Mouse (Mus musculus) forebrain, embryonic 15.5 days (tissue): ENCODE data around the gene Samd11. TPM values are rescaled to one million over a fixed set of nuclear protein-coding genes. Genes with fewer than 3 reads are reported as not detected.

Experiments used
- ATAC-seq: fragments of 200-750 bp; cut with Nextera tagmentation; replicated peaks from 2 replicates; pipeline ENCODE4 v1.8.0; 2017; ENCODE audit warnings: mild to moderate bottlenecking, moderate TSS enrichment, moderate library complexity
- H3K27ac ChIP-seq: fragments of 300-500 bp; sonication (generic); replicated peaks from 2 replicates; pipeline ENCODE4 v1.5.1; 2015; ENCODE audit warnings: mild to moderate bottlenecking, inconsistent platforms
- H3K27me3 ChIP-seq: fragments of 300-500 bp; sonication (generic); 2 replicates; pipeline ENCODE4 v1.6.1; 2015; ENCODE audit warnings: inconsistent platforms
- H3K36me3 ChIP-seq: fragments of 300-500 bp; sonication (generic); 2 replicates; pipeline ENCODE4 v1.6.1; 2015; ENCODE audit warnings: mild to moderate bottlenecking, inconsistent platforms
- H3K4me1 ChIP-seq: fragments of 300-500 bp; sonication (generic); 2 replicates; pipeline ENCODE4 v1.6.1; 2015; ENCODE audit warnings: inconsistent platforms
- H3K4me2 ChIP-seq: fragments of 300-500 bp; sonication (generic); replicated peaks from 2 replicates; pipeline ENCODE4 v1.6.1; 2015; ENCODE audit warnings: mild to moderate bottlenecking, inconsistent platforms
- H3K4me3 ChIP-seq: fragments of 300-500 bp; sonication (generic); 2 replicates; pipeline ENCODE4 v1.5.1; 2015; ENCODE audit warnings: mild to moderate bottlenecking, inconsistent platforms
- H3K9ac ChIP-seq: fragments of 300-500 bp; sonication (generic); replicated peaks from 2 replicates; pipeline ENCODE4 v1.6.1; 2015; ENCODE audit warnings: mild to moderate bottlenecking, inconsistent platforms
- H3K9me3 ChIP-seq: fragments of 300-500 bp; sonication (generic); 2 replicates; pipeline ENCODE4 v1.6.1; 2016; ENCODE audit warnings: inconsistent platforms
- WGBS: fragments of 180-500 bp; shearing (Covaris S2); methylation state at CpG from one replicate; pipeline ENCODE4 v1.1.7; 2015; ENCODE audit warnings: mixed read lengths; 5-methylcytosine and 5-hydroxymethylcytosine counted together
- polyA plus RNA-seq: library from polyadenylated mRNA; unstranded; fragments of >200 nt; fragmentation: Nextera tagmentation; extraction: Ambion mirVana; gene quantifications from 2 replicates; pipeline ENCODE4 v1.2.1, GENCODE M21; 2015

The Samd11 gene
- polyA plus RNA-seq, 1 experiment from 2014 or later = 1.3 TPM

DNA sequence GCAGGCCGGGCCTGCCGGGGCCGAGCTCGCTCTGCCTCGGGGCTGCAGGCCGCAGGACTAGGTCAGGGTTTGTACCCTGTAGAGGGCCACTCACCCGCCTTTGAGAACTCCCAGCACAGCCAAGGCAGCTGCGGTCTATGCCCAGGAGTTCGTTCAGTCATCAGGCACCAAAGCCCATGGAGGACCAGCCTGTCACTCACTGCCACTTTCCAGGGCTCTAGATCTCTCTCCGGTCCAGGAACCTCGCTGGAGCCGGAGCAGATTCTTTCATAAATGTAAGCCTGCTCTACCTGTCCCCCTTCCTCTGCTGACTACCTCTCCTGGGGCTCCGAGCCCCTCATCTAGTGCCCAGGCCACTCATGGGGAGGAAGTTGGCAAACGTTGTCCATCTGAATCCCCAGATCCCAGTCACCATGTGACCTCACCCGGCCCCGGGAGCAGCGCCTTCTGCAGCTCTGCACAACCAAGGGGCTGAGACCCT, 21.4 kb downstream of the Samd11 start:
- under 1% methylated on average over 17 of the region's 17 CpGs for WGBS
- H3K4me2 ChIP-seq = peak overlapping the region; percentile 85
- peak overlapping the region; percentile 67 for H3K9ac ChIP-seq
- H3K27me3 ChIP-seq = no peaks in the 10 kb centered on the region
- H3K9me3 ChIP-seq = no peaks in the 10 kb centered on the region
- peak overlapping the region; percentile 87 for H3K27ac ChIP-seq
- peak overlapping the region; percentile 76 for H3K4me3 ChIP-seq
- H3K4me1 ChIP-seq = peaks cover 23% of the 10 kb centered on the region
- H3K36me3 ChIP-seq = peaks cover 39% of the 10 kb centered on the region
- 0 out of 2 replicates have a peak, but pooled peaks have one; percentile 35 for ATAC-seq

DNA sequence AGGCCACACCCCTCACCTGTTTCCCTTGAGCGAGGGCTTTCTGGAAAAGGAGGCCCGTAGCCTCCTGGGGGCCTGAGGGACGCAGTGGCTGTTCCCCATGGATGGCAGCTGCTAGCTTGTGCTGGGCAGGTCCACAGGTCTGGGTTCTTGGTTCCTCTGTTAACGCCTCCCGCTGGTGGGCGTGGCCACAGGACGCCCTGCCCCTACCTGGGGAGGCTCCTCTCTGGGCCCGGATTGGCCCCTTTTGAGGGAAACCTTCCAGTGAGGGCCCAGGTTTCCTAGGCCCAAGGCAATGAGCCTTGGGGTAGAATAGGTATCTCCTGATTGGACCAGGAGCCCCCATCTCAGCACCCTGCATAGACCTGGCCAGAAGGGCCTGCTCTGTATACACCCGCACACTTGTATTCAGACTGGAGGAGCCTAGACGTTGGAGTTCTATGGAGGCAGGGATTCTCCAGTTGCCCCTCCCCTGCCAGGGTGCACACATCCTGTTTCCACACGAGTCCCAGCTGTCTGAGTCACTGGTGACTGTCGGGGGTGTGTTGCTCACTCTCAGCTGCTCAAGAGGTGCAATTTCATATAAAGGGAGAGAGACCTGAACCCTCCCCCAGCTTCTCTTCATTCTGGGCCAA, 26.9 kb downstream of the Samd11 start:
- no peaks in the 10 kb centered on the region for H3K9me3 ChIP-seq
- H3K27me3 ChIP-seq = no peaks in the 10 kb centered on the region
- peaks cover 31% of the 10 kb centered on the region for H3K36me3 ChIP-seq
- peaks cover 6% of the 10 kb centered on the region for H3K4me1 ChIP-seq
- no peak overlapping the region for H3K27ac ChIP-seq
- WGBS = 17% methylated on average over 12 of the region's 12 CpGs
- no peak overlapping the region for H3K4me2 ChIP-seq
- no peak overlapping the region for H3K9ac ChIP-seq
- H3K4me3 ChIP-seq = no peak overlapping the region
- peak; percentile 36; the same call in 1 of the 2 replicates for ATAC-seq

DNA sequence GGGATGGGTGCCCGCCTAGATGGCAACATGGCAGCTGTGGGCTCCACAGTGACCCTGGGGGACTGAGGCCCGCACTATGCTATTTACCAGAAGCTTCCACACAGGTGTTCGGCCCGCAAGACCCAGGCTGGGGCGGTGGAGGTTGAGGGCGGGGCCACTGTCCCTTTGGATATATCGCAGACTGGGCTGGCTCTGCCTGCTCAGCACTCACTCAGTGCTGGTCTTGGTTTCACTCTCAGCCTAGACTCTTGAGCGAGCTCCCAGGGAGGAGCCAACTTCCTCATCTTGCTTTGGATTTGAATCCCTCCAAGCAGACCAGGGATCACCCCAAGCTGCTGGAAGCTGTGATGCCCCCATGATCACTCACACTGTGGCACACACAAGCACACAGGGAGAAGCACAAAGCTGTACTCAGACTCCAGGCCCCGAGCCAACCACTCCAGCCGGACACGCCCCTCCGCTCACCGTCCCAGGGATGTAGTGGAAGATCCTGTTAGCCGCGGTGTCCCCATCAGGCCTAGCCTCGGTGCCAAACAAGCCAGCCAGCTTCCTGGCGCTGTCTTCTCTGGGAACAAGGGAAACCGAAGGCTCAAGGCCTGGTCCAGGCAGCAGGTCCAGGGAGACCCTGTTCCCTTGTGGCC, 27.6 kb downstream of the Samd11 start:
- Histone ChIP-seq H3K27me3 (no peaks in the 10 kb centered on the region), H3K4me2 (no peak overlapping the region), H3K4me1 (no peaks in the 10 kb centered on the region), H3K4me3 (no peak overlapping the region), H3K9me3 (no peaks in the 10 kb centered on the region), H3K27ac (no peak overlapping the region), H3K36me3 (peaks cover 31% of the 10 kb centered on the region), H3K9ac (no peak overlapping the region)
- WGBS = 35% methylated on average over 18 of the region's 18 CpGs
- ATAC-seq = 0 out of 2 replicates have a peak, but pooled peaks have one; percentile 9

DNA sequence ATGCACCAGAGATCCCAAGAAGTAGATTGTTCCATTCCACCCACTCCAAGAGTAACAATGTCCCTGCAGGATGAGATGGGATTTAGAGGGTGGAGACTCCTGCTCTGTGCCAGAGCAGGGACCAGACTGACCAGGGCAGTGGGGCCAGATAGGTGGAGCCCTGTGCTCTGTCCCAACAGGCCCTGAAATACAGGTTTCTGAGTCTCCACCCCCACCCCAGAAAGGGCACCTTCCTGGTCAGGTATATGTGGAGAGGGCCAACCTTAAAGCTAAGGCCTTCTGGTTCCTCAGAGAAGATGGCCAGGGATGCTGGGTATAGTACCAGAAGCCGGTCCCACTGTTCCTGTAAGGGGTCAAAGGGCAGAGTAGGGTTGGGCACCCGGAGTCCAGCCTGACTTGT, 31.2 kb downstream of the Samd11 start:
- no peak overlapping the region for H3K27ac ChIP-seq
- H3K9ac ChIP-seq = no peak overlapping the region
- H3K4me2 ChIP-seq = no peak overlapping the region
- WGBS = 90% methylated on average over 2 of the region's 2 CpGs
- no peaks in the 10 kb centered on the region for H3K9me3 ChIP-seq
- peaks cover 3% of the 10 kb centered on the region; the same call in 1 of the 2 replicates for H3K36me3 ChIP-seq
- H3K4me3 ChIP-seq = no peak overlapping the region
- no peak for ATAC-seq
- H3K27me3 ChIP-seq = no peaks in the 10 kb centered on the region
- no peaks in the 10 kb centered on the region for H3K4me1 ChIP-seq

DNA sequence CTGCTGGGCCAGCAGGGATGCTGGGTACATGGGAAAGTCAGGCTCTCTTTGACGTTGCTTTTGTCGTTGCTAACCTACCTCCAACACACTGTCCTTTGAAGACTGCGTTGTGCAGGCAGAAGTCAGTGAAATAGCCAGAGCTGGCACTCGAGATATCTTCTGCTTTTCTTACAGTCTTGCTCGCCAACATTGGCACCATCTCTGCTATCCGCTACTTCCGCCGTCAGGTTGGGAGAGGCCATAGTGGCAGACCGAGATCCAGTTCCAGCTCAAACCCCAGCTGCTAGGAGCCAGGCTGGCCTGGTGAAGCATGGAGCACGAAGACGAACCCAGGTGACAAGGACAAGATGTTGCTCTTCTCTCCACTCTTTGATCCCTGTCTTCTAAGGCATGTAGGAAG, 35.5 kb downstream of the Samd11 start:
- ATAC-seq = no peak
- H3K27ac ChIP-seq = no peak overlapping the region
- WGBS = 90% methylated on average over 11 of the region's 11 CpGs
- no peaks in the 10 kb centered on the region for H3K9me3 ChIP-seq
- H3K27me3 ChIP-seq = no peaks in the 10 kb centered on the region
- no peaks in the 10 kb centered on the region for H3K4me1 ChIP-seq
- no peak overlapping the region for H3K9ac ChIP-seq
- no peaks in the 10 kb centered on the region for H3K36me3 ChIP-seq
- no peak overlapping the region for H3K4me2 ChIP-seq
- no peak overlapping the region for H3K4me3 ChIP-seq

DNA sequence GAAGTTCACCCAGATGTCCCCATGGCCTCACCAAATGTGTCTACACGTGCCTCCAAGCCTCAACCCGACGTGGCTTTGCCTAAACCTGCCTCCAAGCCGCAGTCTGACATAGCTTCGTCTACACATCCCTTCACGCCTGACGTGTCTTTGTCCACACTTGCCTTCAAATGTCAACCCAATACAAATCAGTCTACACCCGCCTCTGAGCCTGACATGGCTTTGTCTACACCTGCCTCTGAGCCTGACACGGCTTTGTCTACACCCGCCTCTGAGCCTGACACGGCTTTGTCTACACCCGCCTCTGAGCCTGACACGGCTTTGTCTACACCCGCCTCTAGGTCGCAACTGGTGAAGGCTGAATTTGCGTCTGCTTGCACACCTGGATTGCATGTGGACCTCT, 37.6 kb downstream of the Samd11 start:
- no peak overlapping the region for H3K4me2 ChIP-seq
- H3K9ac ChIP-seq = no peak overlapping the region
- WGBS = 83% methylated on average over 16 of the region's 16 CpGs
- no peak overlapping the region for H3K27ac ChIP-seq
- no peak overlapping the region for H3K4me3 ChIP-seq
- H3K27me3 ChIP-seq = no peaks in the 10 kb centered on the region
- H3K36me3 ChIP-seq = no peaks in the 10 kb centered on the region
- no peaks in the 10 kb centered on the region for H3K9me3 ChIP-seq
- no peak for ATAC-seq
- H3K4me1 ChIP-seq = no peaks in the 10 kb centered on the region

DNA sequence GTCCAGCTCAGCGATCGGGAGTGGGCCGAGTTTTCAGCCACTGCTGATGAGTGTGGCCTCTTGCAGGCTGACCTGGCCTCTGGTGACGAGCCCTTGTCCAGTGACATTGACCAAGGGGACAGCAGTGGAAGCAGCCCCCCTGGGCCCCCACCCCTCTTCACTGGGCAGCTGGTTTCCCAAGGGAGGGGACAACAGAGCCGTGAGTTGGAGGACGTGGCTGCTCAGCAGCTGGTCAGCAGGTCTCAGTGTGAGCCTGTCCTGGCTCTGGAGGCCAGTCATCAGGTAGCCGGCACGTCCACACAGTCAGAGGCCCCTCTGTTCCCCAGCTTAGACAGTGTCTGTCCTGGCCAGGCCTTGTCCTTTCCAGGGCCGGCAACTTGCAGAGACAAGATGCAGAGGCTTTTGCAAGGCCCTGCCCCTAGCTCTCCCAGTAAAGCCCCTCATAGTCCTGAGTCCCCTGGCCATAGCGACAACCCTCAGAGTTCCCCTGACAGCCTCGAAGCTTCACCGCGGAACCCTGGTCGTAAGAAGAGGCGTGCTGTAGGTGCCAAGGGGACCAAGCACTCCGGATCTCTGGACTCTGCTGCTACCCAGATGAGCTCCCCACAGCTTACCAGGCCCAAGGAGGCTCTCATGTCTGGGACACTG, 38.3 kb downstream of the Samd11 start:
- Histone ChIP-seq H3K9me3 (no peaks in the 10 kb centered on the region), H3K4me1 (no peaks in the 10 kb centered on the region), H3K4me2 (no peak overlapping the region), H3K4me3 (no peak overlapping the region), H3K27me3 (no peaks in the 10 kb centered on the region), H3K9ac (no peak overlapping the region), H3K27ac (no peak overlapping the region), H3K36me3 (no peaks in the 10 kb centered on the region)
- ATAC-seq = no peak
- WGBS = 82% methylated on average over 16 of the region's 16 CpGs

DNA sequence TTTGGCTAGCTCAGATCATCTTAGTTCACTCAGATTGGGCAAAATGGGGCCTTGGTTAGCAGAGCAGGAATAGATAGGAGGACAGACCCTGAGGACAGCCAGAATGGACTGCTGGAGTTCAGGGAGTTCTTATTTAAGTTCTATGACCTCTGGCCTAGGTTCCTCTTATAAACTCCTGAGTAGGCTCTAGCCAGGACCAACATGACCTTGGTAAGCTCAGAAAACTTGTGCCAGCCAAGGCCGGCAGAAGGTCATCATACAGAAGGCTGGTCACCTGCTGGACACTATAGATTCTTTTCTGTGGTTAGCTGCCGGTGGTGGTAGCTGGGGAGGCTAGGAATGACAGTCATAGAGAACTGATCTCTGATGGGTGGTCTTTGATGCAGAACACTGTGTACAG, 39.3 kb downstream of the Samd11 start:
- Histone ChIP-seq H3K4me1 (no peaks in the 10 kb centered on the region), H3K36me3 (no peaks in the 10 kb centered on the region), H3K27me3 (no peaks in the 10 kb centered on the region), H3K9ac (no peak overlapping the region), H3K4me2 (no peak overlapping the region), H3K9me3 (no peaks in the 10 kb centered on the region), H3K4me3 (no peak overlapping the region), H3K27ac (no peak overlapping the region)
- WGBS = 93% methylated on average over 2 of the region's 2 CpGs
- ATAC-seq = no peak

DNA sequence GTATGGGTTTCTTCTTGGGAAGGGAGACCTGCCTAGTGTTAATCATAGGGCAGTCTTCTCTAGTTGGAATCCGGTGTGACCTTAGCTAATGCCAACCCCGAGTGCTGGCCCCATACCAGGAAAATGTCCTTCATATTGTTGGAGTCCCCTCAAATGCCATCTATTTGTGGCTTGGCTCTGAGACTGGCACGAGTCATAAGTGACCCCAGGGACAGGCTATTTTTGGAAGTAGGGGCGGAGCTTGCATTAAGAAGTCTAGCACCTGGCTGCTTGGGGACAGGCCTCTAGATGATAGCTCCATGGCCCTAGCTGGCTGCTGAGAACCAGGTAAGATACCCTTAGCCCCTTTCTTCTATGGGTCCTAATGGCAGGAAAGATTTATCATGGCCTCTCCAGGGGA, 39.8 kb downstream of the Samd11 start, which contains the start of gene Perm1:
Gene Perm1 (plus strand): TSS at position 220 of the 400 bp plus-strand sequence.
- no peaks in the 10 kb centered on the region for H3K4me1 ChIP-seq
- no peak within 1 kb of the TSS for H3K9ac ChIP-seq
- H3K4me2 ChIP-seq = no peak within 1 kb of the TSS
- no peak within 1 kb of the TSS for H3K4me3 ChIP-seq
- H3K27ac ChIP-seq = no peak within 1 kb of the TSS
- no peaks in the 10 kb centered on the region for H3K27me3 ChIP-seq
- H3K36me3 ChIP-seq = no peaks in the 10 kb centered on the region
- H3K9me3 ChIP-seq = no peaks in the 10 kb centered on the region
- no peak for ATAC-seq
- 81% methylated on average over 4 of the region's 4 CpGs for WGBS

DNA sequence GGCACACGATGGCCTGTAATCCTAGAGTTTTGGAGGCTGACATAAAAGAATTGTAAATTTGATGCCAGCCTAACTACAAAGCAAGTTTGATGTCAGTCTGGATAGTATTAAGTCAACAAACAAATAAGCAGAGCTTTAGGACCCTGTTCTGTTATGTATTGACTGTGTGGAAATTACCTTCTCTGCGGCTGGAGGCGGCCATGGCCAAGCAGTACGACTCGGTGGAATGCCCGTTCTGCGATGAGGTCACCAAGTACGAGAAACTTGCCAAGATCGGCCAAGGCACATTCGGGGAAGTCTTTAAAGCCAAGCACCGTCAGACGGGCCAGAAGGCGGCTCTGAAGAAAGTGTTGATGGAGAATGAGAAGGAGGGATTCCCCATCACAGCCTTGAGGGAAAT, 42.3 kb downstream of the Samd11 start:
- H3K9ac ChIP-seq = no peak overlapping the region
- H3K4me1 ChIP-seq = no peaks in the 10 kb centered on the region
- no peak overlapping the region for H3K4me2 ChIP-seq
- H3K9me3 ChIP-seq = no peaks in the 10 kb centered on the region
- no peak overlapping the region for H3K27ac ChIP-seq
- no peak for ATAC-seq
- no peaks in the 10 kb centered on the region for H3K36me3 ChIP-seq
- WGBS = 90% methylated on average over 13 of the region's 13 CpGs
- H3K4me3 ChIP-seq = no peak overlapping the region
- H3K27me3 ChIP-seq = no peaks in the 10 kb centered on the region

DNA sequence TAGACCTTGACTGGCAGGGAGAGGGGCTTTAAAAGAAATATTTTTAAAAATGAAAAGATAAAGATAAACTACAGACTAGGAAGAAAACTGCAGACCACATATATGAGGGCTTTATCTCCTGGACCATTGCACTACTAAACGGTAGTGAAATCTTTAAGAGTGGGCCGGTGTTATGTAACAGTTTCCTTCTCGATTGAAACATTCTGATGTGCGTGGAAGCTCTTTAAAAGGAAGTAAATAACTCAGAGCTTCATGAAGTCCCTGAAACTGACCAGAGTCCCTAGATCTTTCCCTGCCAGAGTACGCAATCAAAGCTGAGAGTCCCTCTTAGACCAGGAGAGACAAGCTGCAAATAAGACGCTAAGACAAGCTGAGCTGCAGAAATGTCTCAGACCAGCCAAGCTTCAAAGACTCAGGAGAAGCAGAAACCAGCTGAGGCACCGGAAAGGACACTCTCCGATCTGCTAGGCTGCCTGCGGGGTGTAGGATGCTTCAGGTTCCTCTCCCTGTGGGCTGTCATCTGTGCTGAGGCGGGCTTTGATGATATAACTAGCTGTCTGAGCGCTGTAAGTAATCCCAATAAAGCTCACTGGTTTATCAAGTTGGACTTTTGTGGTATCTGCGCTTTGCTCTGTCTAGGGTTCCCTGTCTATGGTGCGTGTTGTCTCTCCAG, 45.4 kb downstream of the Samd11 start:
- 81% methylated on average over 13 of the region's 13 CpGs for WGBS
- Histone ChIP-seq H3K9ac (no peak overlapping the region), H3K27me3 (no peaks in the 10 kb centered on the region), H3K4me2 (no peak overlapping the region), H3K4me3 (no peak overlapping the region), H3K27ac (no peak overlapping the region), H3K4me1 (0 out of 2 replicates have a peak, but pooled peaks cover 3% of the 10 kb centered on the region), H3K36me3 (no peaks in the 10 kb centered on the region), H3K9me3 (no peaks in the 10 kb centered on the region)
- ATAC-seq = no peak

DNA sequence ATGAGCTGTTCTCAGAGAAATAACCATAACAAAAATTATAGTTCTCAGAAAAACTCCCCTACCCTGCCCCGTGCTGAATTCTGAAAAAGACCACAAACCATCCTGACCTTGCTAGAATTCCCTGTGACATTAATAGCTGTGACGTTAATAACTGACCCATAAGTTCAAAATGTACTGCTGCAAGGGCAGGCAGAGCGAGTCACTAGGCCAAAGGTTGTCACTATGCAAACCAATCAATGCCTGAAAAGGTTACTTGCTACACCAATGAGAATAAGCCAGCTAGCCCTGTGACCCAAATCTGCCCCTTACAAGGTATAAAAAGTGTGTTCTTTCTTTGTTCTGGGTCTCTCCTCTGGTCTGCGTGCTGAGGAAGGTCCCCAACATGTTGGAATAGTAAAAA, 46.6 kb downstream of the Samd11 start:
- ATAC-seq = no peak
- H3K9ac ChIP-seq = no peak overlapping the region
- no peak overlapping the region for H3K4me3 ChIP-seq
- H3K27ac ChIP-seq = no peak overlapping the region
- no peaks in the 10 kb centered on the region for H3K9me3 ChIP-seq
- peaks cover 15% of the 10 kb centered on the region for H3K4me1 ChIP-seq
- no peaks in the 10 kb centered on the region; the same call in 1 of the 2 replicates for H3K27me3 ChIP-seq
- WGBS = 94% methylated on average over 4 of the region's 4 CpGs
- H3K4me2 ChIP-seq = no peak overlapping the region
- no peaks in the 10 kb centered on the region for H3K36me3 ChIP-seq
